Mouse (Mus musculus): ENCODE measurements around the gene Ticrr.

Ticrr gene

GRCm38 (mm10) chr7:79659578-79660290, at the start of gene Ticrr:
Ticrr (plus strand) TSS chr7:79660196.
- DNase-seq (ENCODE audit: low spot score in 2 of 2), result peak; percentile 92 to 96

GRCm38 (mm10) chr7:79611901-79612300, 48.1 kb upstream of the Ticrr start:
- DNase-seq (ENCODE audit: low spot score in 2 of 2), result peak in 1 of 2 experiments; percentile 8

- DNase-seq (ENCODE audit: low spot score in 2 of 2), result peak in 1 of 2 experiments; percentile 74
These were observed 47.2 kb upstream of the Ticrr start for GRCm38 (mm10) chr7:79612783-79613182.

- no peak for DNase-seq (ENCODE audit: low spot score in 2 of 2)
These were observed 46.7 kb upstream of the Ticrr start for GRCm38 (mm10) chr7:79613314-79613713.

- DNase-seq (ENCODE audit: low spot score in 2 of 2), result no peak
These were observed 45.0 kb upstream of the Ticrr start for GRCm38 (mm10) chr7:79615008-79615407.

GRCm38 (mm10) chr7:79615941-79616340, 44.1 kb upstream of the Ticrr start:
- no peak for DNase-seq (ENCODE audit: low spot score in 2 of 2)

GRCm38 (mm10) chr7:79617418-79617817, 42.6 kb upstream of the Ticrr start, which contains the start of gene Rhcg:
Rhcg (minus strand) TSS chr7:79617657.
- DNase-seq (ENCODE audit: low spot score in 2 of 2), result no peak

- DNase-seq (ENCODE audit: low spot score in 2 of 2), result no peak
These were observed 40.5 kb upstream of the Ticrr start for GRCm38 (mm10) chr7:79619493-79619892.

GRCm38 (mm10) chr7:79623086-79623485, 36.9 kb upstream of the Ticrr start:
- DNase-seq (ENCODE audit: low spot score in 2 of 2), result no peak

- no peak for DNase-seq (ENCODE audit: low spot score in 2 of 2)
These were observed 33.8 kb upstream of the Ticrr start for GRCm38 (mm10) chr7:79626170-79626569.

- no peak for DNase-seq (ENCODE audit: low spot score in 2 of 2)
These were observed 31.6 kb upstream of the Ticrr start for GRCm38 (mm10) chr7:79628271-79628913.

GRCm38 (mm10) chr7:79631773-79632348, 28.1 kb upstream of the Ticrr start:
- no peak for DNase-seq (ENCODE audit: low spot score in 2 of 2)

GRCm38 (mm10) chr7:79647233-79647632, 12.8 kb upstream of the Ticrr start:
- DNase-seq (ENCODE audit: low spot score in 2 of 2), result no peak

- peak; percentile 61 to 67 for DNase-seq (ENCODE audit: low spot score in 2 of 2)
These were observed 11.0 kb upstream of the Ticrr start for GRCm38 (mm10) chr7:79649005-79649404.

- no peak for DNase-seq (ENCODE audit: low spot score in 2 of 2)
These were observed 5.8 kb upstream of the Ticrr start for GRCm38 (mm10) chr7:79654185-79654584.

- DNase-seq (ENCODE audit: low spot score in 2 of 2), result no peak
These were observed 5.4 kb upstream of the Ticrr start for GRCm38 (mm10) chr7:79654586-79654985.

- DNase-seq (ENCODE audit: low spot score in 2 of 2), result no peak
These were observed 525 bp downstream of the Ticrr start for GRCm38 (mm10) chr7:79660291-79661150.

GRCm38 (mm10) chr7:79661253-79661890, 1.4 kb downstream of the Ticrr start:
- no peak for DNase-seq (ENCODE audit: low spot score in 2 of 2)

- DNase-seq (ENCODE audit: low spot score in 2 of 2), result no peak
These were observed 6.7 kb downstream of the Ticrr start for GRCm38 (mm10) chr7:79666690-79667089.

GRCm38 (mm10) chr7:79670900-79671604, 11.1 kb downstream of the Ticrr start:
- DNase-seq (ENCODE audit: low spot score in 2 of 2), result no peak

GRCm38 (mm10) chr7:79679186-79679585, 19.2 kb downstream of the Ticrr start:
- DNase-seq (ENCODE audit: low spot score in 2 of 2), result no peak
